Mouse (Mus musculus) layer of hippocampus, adult 18-20 months (tissue): Measurements from ENCODE around the gene Otog. TPM values are rescaled to one million over a fixed set of nuclear protein-coding genes. Genes with fewer than 3 reads are reported as not detected.

Experiments used
- DNase-seq, 2 experiments: peaks; one replicate each; pipeline ENCODE4 v3.0.0; 2022; ENCODE audit warnings: low spot score in 2 of 2
- total RNA-seq, 2 experiments: library from RNA; stranded (reverse); gene quantifications; 2 replicates each; pipeline ENCODE4 v1.2.3; 2021

Gene Otog
- total RNA-seq, 2 experiments from 2014 or later = 0.13 to 0.32 TPM

DNA sequence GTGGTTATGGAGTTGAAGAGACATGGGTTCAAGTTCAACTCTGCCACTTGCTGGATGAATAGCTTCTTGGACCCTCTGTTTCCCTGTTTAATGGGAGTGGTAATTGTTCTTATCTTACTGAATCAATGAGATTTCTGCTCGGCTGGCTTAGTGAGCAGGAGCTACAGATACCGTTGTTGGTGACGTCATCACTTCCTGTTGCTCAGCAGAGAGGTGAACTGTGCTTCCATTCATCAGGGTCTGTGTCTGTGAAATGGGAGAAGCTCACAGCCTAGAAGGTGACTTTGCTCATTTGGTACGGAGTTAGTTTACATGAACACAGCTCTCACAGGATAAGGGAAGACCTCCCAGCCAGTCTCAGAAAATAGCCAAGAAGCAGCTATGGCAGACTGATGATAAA is 113.1 kb downstream of the Otog start:
- DNase-seq = no peak

Other genes starting within 250 kb of the Otog start
- gene Abcc6, start 210.7 kb upstream of the Otog start, total RNA-seq = 1 to 10 TPM; 1.2 to 1.7 TPM
- gene Nomo1, start 207.3 kb upstream of the Otog start, total RNA-seq = 100 to 1,000 TPM in 1 of 2 experiments, 10 to 100 TPM in 1; 99.7 to 107 TPM
- gene Kcnj11, start 140.2 kb upstream of the Otog start, total RNA-seq = 10 to 100 TPM; 33.8 to 38.5 TPM
- 10 to 100 TPM; 41.8 to 42.8 TPM for gene Abcc8, start 61.0 kb upstream of the Otog start, total RNA-seq
- under 1 TPM in 1 of 2 experiments, not detected in 1; 0.17 TPM for gene Ush1c, start 2.5 kb upstream of the Otog start, total RNA-seq
- gene Myod1, start 135.5 kb downstream of the Otog start, total RNA-seq = under 1 TPM in 1 of 2 experiments, not detected in 1; 0.18 TPM
- gene Kcnc1, start 155.5 kb downstream of the Otog start, total RNA-seq = 100 to 1,000 TPM; 117 to 118 TPM